Mouse (Mus musculus) thymus, adult 2 months (tissue): ENCODE measurements around the gene Dennd5a.

Experiments
- CTCF ChIP-seq: fragments of 200-500 bp; IDR thresholded peaks from 2 replicates; pipeline ENCODE4 v1.5.1; 2012; ENCODE audit warnings: mild to moderate bottlenecking, control low read depth, low read length, moderate library complexity, borderline replicate concordance; ENCODE audit not compliant: control insufficient read depth, poor library complexity, insufficient read depth; ENCODE audit errors: extremely low read depth
- POLR2A ChIP-seq: fragments of 200-500 bp; IDR thresholded peaks from 2 replicates; pipeline ENCODE4 v1.6.1; 2012; ENCODE audit warnings: mild to moderate bottlenecking, low read length, control low read depth, moderate library complexity; ENCODE audit not compliant: control insufficient read depth, poor library complexity, insufficient read depth; ENCODE audit errors: extremely low read depth

DNA sequence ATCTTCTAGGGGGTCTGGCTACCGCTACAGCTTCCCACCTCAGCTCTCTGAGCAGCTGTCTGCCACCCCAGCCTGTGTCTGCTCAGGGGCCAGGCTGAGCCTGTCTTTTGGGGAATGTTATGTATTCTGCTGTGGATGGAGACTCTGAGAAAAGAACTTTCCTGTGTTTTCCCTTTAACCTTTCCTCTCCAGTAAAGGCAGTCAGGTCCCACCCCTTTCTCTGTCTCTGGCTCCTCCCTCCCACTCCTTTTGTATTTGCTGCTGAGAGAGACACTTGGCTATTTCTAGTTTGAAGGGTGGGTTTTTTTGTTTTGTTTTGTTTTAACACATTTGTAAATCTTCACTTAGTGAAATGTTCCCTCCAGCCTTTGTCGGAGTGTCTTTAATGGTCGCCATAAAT lies 93.6 kb downstream of the Dennd5a start:
- TF ChIP-seq CTCF: no peak
- TF ChIP-seq POLR2A: no peak
